8 mouse cellular contexts compared by ENCODE assay signal in genomic region chr8:12873357-12874046, GRCm38 (mm10). TPM values are rescaled to one million over a fixed set of nuclear protein-coding genes. Genes with fewer than 3 reads are reported as not detected.
DNase-seq lines count a peak whose midpoint lies in the region; ATAC-seq and TF ChIP-seq lines count a peak whose summit lies in the region.

Mcf2l (plus strand) TSS chr8:12873806.

- H3K4me1 ChIP-seq in forebrain, postnatal 0 days (ENCODE audit: insufficient read depth): 0 out of 2 replicates have a peak, but pooled peaks cover 12% of the 10 kb centered on the region
- peaks cover 45% of the 10 kb centered on the region for H3K4me1 ChIP-seq in hindbrain, embryonic 12.5 days

- H3K9ac ChIP-seq in forebrain, postnatal 0 days: peak within 1 kb of the TSS; percentile 84
- peak within 1 kb of the TSS; percentile 67 for H3K9ac ChIP-seq in hindbrain, embryonic 12.5 days

- no peak for DNase-seq in layer of hippocampus, adult 18-20 months (ENCODE audit: low spot score in 2 of 2)
- DNase-seq in layer of hippocampus, adult 11-12 months (ENCODE audit: low spot score): no peak
- DNase-seq in cerebellum, adult 11 months: peak; percentile 79
- DNase-seq in forebrain, postnatal 0 days: peak; percentile 82
- no peak for DNase-seq in left cerebral cortex, adult 8-10 months (ENCODE audit: low spot score in 2 of 2)
- peak; percentile 77 for DNase-seq in right cerebral cortex, postnatal 4 days

- WGBS in forebrain, postnatal 0 days: 2% methylated on average over 27 of the region's 30 CpGs
- WGBS in hindbrain, embryonic 12.5 days: 1% methylated on average over 29 of the region's 30 CpGs
- WGBS in macrophage (ENCODE audit: missing documents): 4% methylated on average over 30 of the region's 30 CpGs

- no peaks in the 10 kb centered on the region for H3K36me3 ChIP-seq in forebrain, postnatal 0 days (ENCODE audit: insufficient read depth)
- no peaks in the 10 kb centered on the region for H3K36me3 ChIP-seq in hindbrain, embryonic 12.5 days
- no peaks in the 10 kb centered on the region for H3K36me3 ChIP-seq in macrophage (ENCODE audit: inconsistent target)

- peak within 1 kb of the TSS; percentile 78 for H3K4me2 ChIP-seq in forebrain, postnatal 0 days (ENCODE audit: low read depth)
- peak within 1 kb of the TSS; percentile 66 for H3K4me2 ChIP-seq in hindbrain, embryonic 12.5 days (replicated peaks)

- peak within 1 kb of the TSS; percentile 70 for H3K27ac ChIP-seq in forebrain, postnatal 0 days (ENCODE audit: low read depth, low read length)
- H3K27ac ChIP-seq in hindbrain, embryonic 12.5 days: 0 out of 2 replicates have a peak within 1 kb of the TSS, but pooled peaks have one; percentile 24
- no peak within 1 kb of the TSS for H3K27ac ChIP-seq in macrophage

- H3K27me3 ChIP-seq in forebrain, postnatal 0 days (ENCODE audit: insufficient read depth, low read length): no peaks in the 10 kb centered on the region
- 0 out of 2 replicates have a peak, but pooled peaks cover 3% of the 10 kb centered on the region for H3K27me3 ChIP-seq in hindbrain, embryonic 12.5 days

- peak; percentile 66 for ATAC-seq in forebrain, postnatal 0 days
- ATAC-seq in hindbrain, embryonic 12.5 days (ENCODE audit: low FRiP score): peak; percentile 75

- no peaks in the 10 kb centered on the region for H3K9me3 ChIP-seq in forebrain, postnatal 0 days (ENCODE audit: low read length)
- no peaks in the 10 kb centered on the region for H3K9me3 ChIP-seq in hindbrain, embryonic 12.5 days (replicated peaks)

- TF ChIP-seq CTCF in forebrain, postnatal 0 days (IDR thresholded peaks at IDR 0.05; ENCODE audit: low read depth): no peak

- peak within 1 kb of the TSS; percentile 66 for H3K4me3 ChIP-seq in forebrain, postnatal 0 days (ENCODE audit: low read depth, low read length)
- peak within 1 kb of the TSS; percentile 42 for H3K4me3 ChIP-seq in hindbrain, embryonic 12.5 days
- H3K4me3 ChIP-seq in macrophage (ENCODE audit: inconsistent target): peak within 1 kb of the TSS; percentile 14; the same call in 1 of the 2 replicates

- no peaks in the 10 kb centered on the region for H3K79me2 ChIP-seq in macrophage (ENCODE audit: inconsistent target)

RNA-seq across cellular contexts. Expression of gene Mcf2l, which starts in this region (rescaled TPM):
- 100 to 1,000 TPM; 212 to 231 TPM for total RNA-seq in layer of hippocampus, adult 18-20 months (2021)
- total RNA-seq in forebrain, postnatal 0 days (2014; rRNA removed): 371 and 376 TPM in 2 replicates
- polyA plus RNA-seq in forebrain, postnatal 0 days (2015; fragmentation: Nextera tagmentation; extraction: Ambion mirVana): 89.6 and 118 TPM in 2 replicates
- 98.3 TPM in 2 replicates for polyA plus RNA-seq in hindbrain, embryonic 12.5 days (2016; fragmentation: Nextera tagmentation; extraction: Ambion mirVana)
- total RNA-seq in left cerebral cortex, adult 8-10 months (2022): 100 to 1,000 TPM; 209 to 241 (median 226) TPM
- 10 to 100 TPM in 2 of 26 experiments, 1 to 10 TPM in 24; 1.1 to 12.6 (median 5.2) TPM for total RNA-seq in macrophage (2018; cell fraction: chromatin; rRNA removed)
- total RNA-seq in macrophage (2018; cell fraction: cytosol; rRNA removed): 1 to 10 TPM in 10 of 26 experiments, under 1 TPM in 16; 0.38 to 1.5 (median 0.88) TPM
- total RNA-seq in macrophage (2018; cell fraction: nucleus; rRNA removed): 1 to 10 TPM in 25 of 26 experiments, under 1 TPM in 1; 0.81 to 7.3 (median 3.3) TPM
- polyA plus RNA-seq in macrophage (2018): 1.3 to 1.9 TPM (median 1.6 TPM) in 3 replicates

Comparison
In these comparisons a context has a peak if more than half of its experiments do, and no peak if none do; other contexts are left out.
1. RNA of gene Mcf2l (polyA plus RNA-seq): 89.6 to 118 TPM in forebrain, postnatal 0 days and 98.3 TPM in hindbrain, embryonic 12.5 days; 1.3 to 1.9 TPM in macrophage; every median in the first group is over 10 times any median in the second.
2. DNase-seq: peak in cerebellum, adult 11 months (single experiment), forebrain, postnatal 0 days (single experiment) and right cerebral cortex, postnatal 4 days (single experiment); none in layer of hippocampus, adult 18-20 months (0 of 2), layer of hippocampus, adult 11-12 months (single experiment) and left cerebral cortex, adult 8-10 months (0 of 2).
3. H3K4me3 ChIP-seq: peak in every context shown above with its lines; median percentile 66 in forebrain, postnatal 0 days; 42 in hindbrain, embryonic 12.5 days; 14 in macrophage.